Mouse (Mus musculus): ENCODE data around the gene Ctnna3. TPM values are rescaled to one million over a fixed set of nuclear protein-coding genes. Genes with fewer than 3 reads are reported as not detected.

Ctnna3 gene
- total RNA-seq, 2 experiments from 2014 or later = 1.8 to 2.0 TPM

- H3K27ac ChIP-seq = peak overlapping the region; percentile 64
- TF ChIP-seq CTCF (conservative IDR thresholded peaks at IDR 0.05) = no peak
- H3K4me3 ChIP-seq = peak overlapping the region; percentile 25
- DNase-seq (ENCODE audit: low spot score in 2 of 2) = no peak
Observed at GRCm38 (mm10) chr10:63480066-63480465, 50.2 kb downstream of the Ctnna3 start.

DNA sequence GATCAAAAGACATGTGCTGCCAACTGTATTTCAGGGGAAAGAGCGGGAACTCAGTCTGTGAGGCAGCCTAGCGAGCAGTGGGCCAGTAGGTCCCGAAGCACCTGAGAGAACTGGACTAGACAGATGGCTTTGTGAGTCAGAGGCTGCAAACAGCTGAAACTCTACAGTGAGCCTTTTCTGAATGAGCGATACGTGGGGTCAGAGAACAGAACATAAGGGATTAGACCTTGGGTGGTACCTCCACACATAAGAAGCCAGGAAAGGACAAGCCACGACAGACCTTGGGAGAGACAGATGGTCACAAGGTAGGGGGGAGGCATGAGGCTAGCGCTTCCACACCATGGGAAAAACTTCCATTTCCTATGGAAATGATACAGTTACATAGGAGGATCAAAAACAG lies 58.4 kb downstream of the Ctnna3 start:
- Histone ChIP-seq H3K27ac (no peak overlapping the region), H3K4me3 (no peak overlapping the region)
- no peak for DNase-seq (ENCODE audit: low spot score in 2 of 2)
- TF ChIP-seq CTCF (conservative IDR thresholded peaks at IDR 0.05) = no peak

GRCm38 (mm10) chr10:63523956-63524355 lies 94.1 kb downstream of the Ctnna3 start:
- no peak overlapping the region for H3K27ac ChIP-seq
- TF ChIP-seq CTCF (conservative IDR thresholded peaks at IDR 0.05) = no peak
- DNase-seq (ENCODE audit: low spot score in 2 of 2) = no peak
- no peak overlapping the region for H3K4me3 ChIP-seq

GRCm38 (mm10) chr10:63526027-63526426 lies 96.1 kb downstream of the Ctnna3 start:
- no peak for TF ChIP-seq CTCF (conservative IDR thresholded peaks at IDR 0.05)
- Histone ChIP-seq H3K27ac (no peak overlapping the region), H3K4me3 (no peak overlapping the region)
- DNase-seq (ENCODE audit: low spot score in 2 of 2) = no peak

DNA sequence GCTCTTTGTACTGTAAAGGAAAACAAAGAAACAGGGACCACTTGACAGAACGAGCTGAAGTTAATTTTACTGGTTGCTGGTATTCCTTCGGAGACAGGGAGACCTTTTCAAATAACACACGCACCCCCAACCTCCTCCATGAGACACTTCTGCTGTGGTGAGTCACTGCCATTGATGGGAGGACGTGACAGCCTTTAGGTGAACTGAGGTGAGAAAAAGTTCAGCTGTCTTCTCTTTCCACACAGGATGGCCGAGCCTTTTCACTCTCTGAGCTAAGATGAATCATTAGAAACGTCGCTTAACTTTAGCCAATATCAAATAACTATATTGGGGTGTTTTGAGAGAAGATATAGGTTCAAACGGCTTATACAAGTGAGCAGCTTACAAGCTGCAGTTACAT lies 102.5 kb downstream of the Ctnna3 start:
- TF ChIP-seq CTCF (conservative IDR thresholded peaks at IDR 0.05) = no peak
- Histone ChIP-seq H3K27ac (no peak overlapping the region), H3K4me3 (no peak overlapping the region)
- DNase-seq (ENCODE audit: low spot score in 2 of 2) = no peak

- no peak for DNase-seq (ENCODE audit: low spot score in 2 of 2)
- TF ChIP-seq CTCF (conservative IDR thresholded peaks at IDR 0.05) = no peak
Observed at GRCm38 (mm10) chr10:63541754-63542153, 111.9 kb downstream of the Ctnna3 start.

GRCm38 (mm10) chr10:63542493-63542892 lies 112.6 kb downstream of the Ctnna3 start:
- Histone ChIP-seq H3K27ac (no peak overlapping the region), H3K4me3 (no peak overlapping the region)
- DNase-seq (ENCODE audit: low spot score in 2 of 2) = no peak
- no peak for TF ChIP-seq CTCF (conservative IDR thresholded peaks at IDR 0.05)

More at GRCm38 (mm10) chr10:63541754-63542153, 111.9 kb downstream of the Ctnna3 start:
- no peak overlapping the region for H3K4me3 ChIP-seq
- no peak overlapping the region for H3K27ac ChIP-seq

DNA sequence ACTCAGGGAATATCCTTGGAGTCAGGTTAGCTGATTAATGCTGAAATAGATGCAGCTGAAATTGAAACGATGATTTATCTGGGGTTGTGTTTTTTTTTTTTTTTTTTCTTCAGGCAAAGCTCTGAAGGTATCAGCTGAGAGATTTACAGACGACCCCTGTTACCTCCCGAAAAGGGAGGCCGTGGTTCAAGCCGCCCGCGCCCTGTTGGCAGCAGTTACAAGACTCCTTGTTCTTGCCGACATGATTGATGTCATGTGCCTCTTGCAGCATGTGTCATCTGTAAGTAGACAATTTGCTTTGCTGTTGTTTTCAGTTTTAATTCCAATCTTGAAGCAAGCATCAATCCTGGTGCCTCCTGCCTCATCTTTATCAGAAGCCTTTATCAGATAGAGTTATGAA lies 136.8 kb downstream of the Ctnna3 start:
- H3K27ac ChIP-seq = no peak overlapping the region
- no peak for DNase-seq (ENCODE audit: low spot score in 2 of 2)
- H3K4me3 ChIP-seq = no peak overlapping the region
- TF ChIP-seq CTCF (conservative IDR thresholded peaks at IDR 0.05) = no peak

DNA sequence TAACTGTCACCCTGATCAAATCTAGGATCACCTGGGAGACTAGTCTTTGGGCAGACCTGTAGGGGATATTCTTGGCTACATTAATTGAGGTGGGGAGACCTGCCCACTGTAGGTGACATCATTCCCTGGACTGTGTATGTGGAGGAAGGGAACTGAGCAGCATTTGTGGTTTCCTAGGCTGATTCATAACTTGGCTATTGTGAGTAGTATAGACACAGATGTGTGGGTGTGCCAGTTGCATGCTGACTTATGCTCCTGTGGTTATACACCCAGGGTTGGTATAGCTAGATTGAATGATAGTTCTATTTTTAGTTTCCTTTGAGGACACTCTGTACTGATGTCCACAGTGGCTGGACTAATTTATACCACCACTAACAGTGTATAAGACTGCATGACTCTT lies 141.7 kb downstream of the Ctnna3 start:
- Histone ChIP-seq H3K4me3 (no peak overlapping the region), H3K27ac (no peak overlapping the region)
- DNase-seq (ENCODE audit: low spot score in 2 of 2) = no peak
- no peak for TF ChIP-seq CTCF (conservative IDR thresholded peaks at IDR 0.05)

- TF ChIP-seq CTCF (conservative IDR thresholded peaks at IDR 0.05) = no peak
- H3K4me3 ChIP-seq = no peak overlapping the region
- H3K27ac ChIP-seq = no peak overlapping the region
- DNase-seq (ENCODE audit: low spot score in 2 of 2) = no peak
Observed at GRCm38 (mm10) chr10:63572866-63573265, 143.0 kb downstream of the Ctnna3 start.

DNA sequence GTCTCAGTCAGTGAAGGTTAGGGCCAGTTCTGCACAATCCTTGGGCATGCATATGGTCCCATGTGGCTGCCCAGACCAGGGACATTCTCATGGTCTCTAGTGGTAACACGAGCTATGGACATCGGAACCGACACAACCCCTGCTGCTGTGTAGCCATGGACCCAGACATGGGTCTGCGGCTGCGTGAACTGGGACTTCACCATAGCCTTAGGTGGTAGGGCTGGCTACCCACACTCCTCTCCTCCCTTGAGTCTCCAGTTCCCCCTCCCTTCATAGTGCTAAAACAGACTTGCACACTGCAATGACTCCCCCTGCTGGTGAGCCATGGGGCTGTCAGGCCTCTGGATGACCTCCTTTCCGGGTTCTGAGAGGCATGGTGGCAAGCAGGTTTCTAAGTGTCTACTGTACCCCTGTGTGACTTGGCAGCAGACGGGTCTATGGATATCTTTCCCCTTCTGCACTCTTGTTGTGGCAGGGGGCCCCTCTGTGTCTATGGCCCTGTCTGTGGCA lies 144.3 kb downstream of the Ctnna3 start:
- no peak overlapping the region for H3K27ac ChIP-seq

DNA sequence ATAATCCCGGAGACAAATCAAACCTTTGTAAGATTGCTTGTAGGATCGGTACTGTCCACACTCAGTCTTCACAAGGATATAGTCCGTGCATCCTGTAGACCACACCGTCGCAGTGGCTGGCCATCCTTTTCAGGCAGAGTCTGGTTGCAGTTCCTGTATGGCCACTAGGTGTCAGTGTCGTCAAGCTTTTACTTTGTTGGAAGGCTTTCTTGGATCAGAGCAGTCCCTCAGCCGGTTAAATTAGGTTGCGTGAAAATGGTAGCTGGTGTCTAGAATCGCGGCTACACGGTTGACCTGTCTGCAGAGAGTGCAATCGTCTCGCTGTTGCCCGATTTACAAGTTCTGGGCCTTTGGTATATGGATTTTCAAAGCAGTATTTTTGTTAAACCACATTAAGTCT lies 152.7 kb downstream of the Ctnna3 start:
- Histone ChIP-seq H3K27ac (no peak overlapping the region), H3K4me3 (peak overlapping the region; percentile 38)
- DNase-seq (ENCODE audit: low spot score in 2 of 2) = peak; percentile 80 to 90
- TF ChIP-seq CTCF (conservative IDR thresholded peaks at IDR 0.05) = peak; percentile 100

More for the DNA sequence above, 144.3 kb downstream of the Ctnna3 start:
- peak; percentile 72 for TF ChIP-seq CTCF (conservative IDR thresholded peaks at IDR 0.05)
- H3K4me3 ChIP-seq = no peak overlapping the region
- no peak for DNase-seq (ENCODE audit: low spot score in 2 of 2)

GRCm38 (mm10) chr10:63583798-63584374 lies 154.0 kb downstream of the Ctnna3 start:
- TF ChIP-seq CTCF (conservative IDR thresholded peaks at IDR 0.05) = no peak
- H3K27ac ChIP-seq = no peak overlapping the region
- DNase-seq (ENCODE audit: low spot score in 2 of 2) = no peak
- H3K4me3 ChIP-seq = no peak overlapping the region

- no peak overlapping the region for H3K4me3 ChIP-seq
- TF ChIP-seq CTCF (conservative IDR thresholded peaks at IDR 0.05) = no peak
- no peak overlapping the region for H3K27ac ChIP-seq
- no peak for DNase-seq (ENCODE audit: low spot score in 2 of 2)
Observed at GRCm38 (mm10) chr10:63599417-63599816, 169.5 kb downstream of the Ctnna3 start.
